Comparison of ENCODE assay signal across 25 mouse cellular contexts in the genomic region with DNA sequence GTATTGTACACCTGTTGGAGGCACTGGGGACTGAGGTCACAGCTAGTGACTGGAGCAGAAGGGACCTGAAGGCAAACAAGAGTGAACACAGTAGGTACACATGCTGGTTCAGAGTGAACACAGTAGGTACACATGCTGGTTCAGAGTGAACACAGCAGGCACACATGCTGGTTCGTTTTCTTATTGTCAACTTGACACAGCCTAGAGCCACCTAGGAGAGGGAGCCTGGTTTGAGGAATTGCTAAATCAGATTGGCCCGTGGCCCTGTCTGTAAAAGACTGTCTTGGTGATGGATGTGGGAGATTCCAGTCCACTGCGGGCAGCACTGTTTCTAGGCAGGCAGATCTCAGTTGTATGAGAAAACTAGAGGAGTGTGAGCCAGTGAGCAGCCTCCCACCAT. TPM values are rescaled to one million over a fixed set of nuclear protein-coding genes. Genes with fewer than 3 reads are reported as not detected.
DNase-seq lines count a peak whose midpoint lies in the region; ATAC-seq and TF ChIP-seq lines count a peak whose summit lies in the region.
"Had no signal": no experiment of that assay in that cellular context is flagged by ENCODE, and none has a peak within 500 bp of the region (broad histone marks: within the 10 kb centered on the region; RNA-seq: fewer than 3 reads in every experiment).

No protein-coding gene starts in this region.

- peak; percentile 50 for DNase-seq in gastrocnemius, adult 2 months
- no peak for DNase-seq in gastrocnemius, adult 18-20 months (ENCODE audit: low spot score)
- no peak for DNase-seq in stomach, postnatal 0 days (ENCODE audit: low spot score)
- DNase-seq in liver, embryonic 11.5 days (ENCODE audit: low spot score), result no peak
- DNase-seq in T-cell, adult 2 months (ENCODE audit: low spot score), result no peak
- DNase-seq: adrenal gland, postnatal 10 days; B cell, adult 2 months; cerebellum, adult 11 months; cerebellum, postnatal 14 days; embryo, embryonic 11 days; kidney, adult 2 months; kidney, postnatal 14 days; layer of hippocampus, postnatal 36 days; lung, postnatal 4 days; right cerebral cortex, adult 18-20 months; thymus, postnatal 25 days had no signal

- H3K4me1 ChIP-seq in stomach, embryonic 16.5 days (ENCODE audit: control insufficient read depth, insufficient read depth, low read length), result 0 out of 2 replicates have a peak, but pooled peaks cover 4% of the 10 kb centered on the region
- no peaks in the 10 kb centered on the region for H3K4me1 ChIP-seq in stomach, postnatal 0 days (replicated peaks; ENCODE audit: control insufficient read depth, insufficient read depth)
- peaks cover 59% of the 10 kb centered on the region for H3K4me1 ChIP-seq in liver, embryonic 11.5 days (replicated peaks; ENCODE audit: control insufficient read depth, insufficient read depth, low read length)
- H3K4me1 ChIP-seq in small intestine, adult 2 months (ENCODE audit: control insufficient read depth, insufficient read depth, insufficient read length, low read length), result peaks cover 28% of the 10 kb centered on the region
- H3K4me1 ChIP-seq in kidney, embryonic 14.5 days (ENCODE audit: control insufficient read depth, insufficient read depth, low read length), result no peaks in the 10 kb centered on the region; the same call in 1 of the 2 replicates
- H3K4me1 ChIP-seq: limb, embryonic 15.5 days had no signal

- no peak overlapping the region for H3K4me2 ChIP-seq in stomach, embryonic 16.5 days (ENCODE audit: low read depth, low read length)
- no peak overlapping the region for H3K4me2 ChIP-seq in stomach, postnatal 0 days (replicated peaks; ENCODE audit: low read depth)
- peak overlapping the region; percentile 61 for H3K4me2 ChIP-seq in liver, embryonic 11.5 days
- no peak overlapping the region for H3K4me2 ChIP-seq in kidney, embryonic 14.5 days (replicated peaks; ENCODE audit: low read depth, low read length)
- H3K4me2 ChIP-seq: forebrain, embryonic 15.5 days; limb, embryonic 15.5 days had no signal

- H3K27ac ChIP-seq in gastrocnemius, adult 2 months, result peak overlapping the region; percentile 94
- peak overlapping the region; percentile 71; the same call in 1 of the 2 replicates for H3K27ac ChIP-seq in stomach, embryonic 16.5 days (ENCODE audit: low read length)
- H3K27ac ChIP-seq in stomach, postnatal 0 days (replicated peaks), result no peak overlapping the region
- peak overlapping the region; percentile 92 for H3K27ac ChIP-seq in liver, embryonic 11.5 days (ENCODE audit: low read depth, low read length)
- H3K27ac ChIP-seq in small intestine, adult 2 months (ENCODE audit: insufficient read depth, low read depth, low read length), result peak overlapping the region; percentile 30; the same call in 1 of the 2 replicates
- no peak overlapping the region for H3K27ac ChIP-seq in kidney, embryonic 14.5 days (ENCODE audit: low read depth, low read length)
- H3K27ac ChIP-seq: forebrain, embryonic 15.5 days; hindbrain, postnatal 0 days; layer of hippocampus, adult 2 months; limb, embryonic 15.5 days had no signal

- ATAC-seq in stomach, embryonic 16.5 days (ENCODE audit: insufficient read depth, low FRiP score), result no peak
- ATAC-seq in stomach, postnatal 0 days (ENCODE audit: low FRiP score, low TSS enrichment), result no peak
- ATAC-seq in liver, embryonic 11.5 days (replicated peaks; ENCODE audit: low FRiP score), result no peak
- no peak for ATAC-seq in kidney, embryonic 14.5 days (ENCODE audit: low FRiP score, low TSS enrichment)
- ATAC-seq: activated CD4-positive, CD25-positive, alpha-beta regulatory T cell, adult 4 months; forebrain, embryonic 15.5 days; hindbrain, postnatal 0 days; Patski had no signal

- H3K4me3 ChIP-seq in gastrocnemius, adult 2 months, result no peak overlapping the region
- no peak overlapping the region for H3K4me3 ChIP-seq in stomach, embryonic 16.5 days (replicated peaks; ENCODE audit: low read length)
- H3K4me3 ChIP-seq in stomach, postnatal 0 days (ENCODE audit: low read depth, low read length), result no peak overlapping the region
- no peak overlapping the region for H3K4me3 ChIP-seq in liver, embryonic 11.5 days (ENCODE audit: low read depth, low read length)
- H3K4me3 ChIP-seq in small intestine, adult 2 months (ENCODE audit: low read depth, low read length), result no peak overlapping the region
- H3K4me3 ChIP-seq in kidney, embryonic 14.5 days (ENCODE audit: low read length), result no peak overlapping the region
- H3K4me3 ChIP-seq: forebrain, embryonic 15.5 days; layer of hippocampus, adult 2 months; limb, embryonic 15.5 days had no signal

- no peak overlapping the region for H3K9ac ChIP-seq in stomach, embryonic 16.5 days (ENCODE audit: low read length)
- no peak overlapping the region for H3K9ac ChIP-seq in stomach, postnatal 0 days (ENCODE audit: low read length)
- H3K9ac ChIP-seq in liver, embryonic 11.5 days (ENCODE audit: low read depth, low read length), result peak overlapping the region; percentile 44
- H3K9ac ChIP-seq in kidney, embryonic 14.5 days (ENCODE audit: low read depth, low read length), result no peak overlapping the region
- H3K9ac ChIP-seq: forebrain, embryonic 15.5 days; limb, embryonic 15.5 days had no signal

- no peak for TF ChIP-seq CTCF in gastrocnemius, adult 2 months (IDR thresholded peaks at IDR 0.05)
- no peak for TF ChIP-seq CTCF in stomach, postnatal 0 days (IDR thresholded peaks at IDR 0.05; ENCODE audit: low read depth)
- TF ChIP-seq CTCF in small intestine, adult 2 months (IDR thresholded peaks at IDR 0.05; ENCODE audit: extremely low read depth, insufficient read length, insufficient replicate concordance, low read depth, low read length), result no peak

- no peaks in the 10 kb centered on the region for H3K27me3 ChIP-seq in stomach, embryonic 16.5 days (ENCODE audit: control insufficient read depth, insufficient read depth, low read length)
- H3K27me3 ChIP-seq in stomach, postnatal 0 days (ENCODE audit: control insufficient read depth, insufficient read depth, low read length), result no peaks in the 10 kb centered on the region
- H3K27me3 ChIP-seq in liver, embryonic 11.5 days (replicated peaks; ENCODE audit: control insufficient read depth, insufficient read depth, low read length), result no peaks in the 10 kb centered on the region
- H3K27me3 ChIP-seq in small intestine, adult 2 months (ENCODE audit: control insufficient read depth, insufficient read depth, low read length), result no peaks in the 10 kb centered on the region
- H3K27me3 ChIP-seq in kidney, embryonic 14.5 days (ENCODE audit: control insufficient read depth, insufficient read depth, low read length), result no peaks in the 10 kb centered on the region
- H3K27me3 ChIP-seq: forebrain, embryonic 15.5 days; limb, embryonic 15.5 days; Patski had no signal

- intact Hi-C loops in gastrocnemius, adult 2 months (cut with DNase I), result loop anchor here (5.0 kb wide), 1 partner anchor 1054 kb away; no protein-coding TSS in a partner anchor

- no peaks in the 10 kb centered on the region for H3K9me3 ChIP-seq in stomach, embryonic 16.5 days (replicated peaks; ENCODE audit: control insufficient read depth, low read length)
- H3K9me3 ChIP-seq in stomach, postnatal 0 days (ENCODE audit: control insufficient read depth, low read length), result no peaks in the 10 kb centered on the region
- H3K9me3 ChIP-seq in liver, embryonic 11.5 days (ENCODE audit: control insufficient read depth, low read length), result no peaks in the 10 kb centered on the region
- no peaks in the 10 kb centered on the region for H3K9me3 ChIP-seq in kidney, embryonic 14.5 days (ENCODE audit: control insufficient read depth, low read length)
- H3K9me3 ChIP-seq: forebrain, embryonic 15.5 days; limb, embryonic 15.5 days had no signal

- no peak for TF ChIP-seq EP300 in stomach, postnatal 0 days (optimal IDR thresholded peaks at IDR 0.05)

- 66% methylated on average over 3 of the region's 3 CpGs for WGBS in stomach, embryonic 16.5 days
- 53% methylated on average over 3 of the region's 3 CpGs for WGBS in stomach, postnatal 0 days
- 58% methylated on average over 3 of the region's 3 CpGs for WGBS in liver, embryonic 11.5 days
- 55% methylated on average over 3 of the region's 3 CpGs for WGBS in small intestine, adult 2 months
- WGBS in kidney, embryonic 14.5 days, result 76% methylated on average over 3 of the region's 3 CpGs

- no peak for TF ChIP-seq POLR2A in small intestine, adult 2 months (IDR thresholded peaks at IDR 0.05; ENCODE audit: low read depth, low read length)

- no peaks in the 10 kb centered on the region for H3K36me3 ChIP-seq in stomach, embryonic 16.5 days (ENCODE audit: control insufficient read depth, insufficient read depth, low read length)
- H3K36me3 ChIP-seq in stomach, postnatal 0 days (ENCODE audit: control insufficient read depth, insufficient read depth, low read length), result no peaks in the 10 kb centered on the region
- no peaks in the 10 kb centered on the region for H3K36me3 ChIP-seq in liver, embryonic 11.5 days (ENCODE audit: control insufficient read depth, insufficient read depth, low read length)
- no peaks in the 10 kb centered on the region for H3K36me3 ChIP-seq in small intestine, adult 2 months (ENCODE audit: control insufficient read depth, insufficient read depth, low read length)
- H3K36me3 ChIP-seq in kidney, embryonic 14.5 days (ENCODE audit: control insufficient read depth, insufficient read depth, low read length), result no peaks in the 10 kb centered on the region
- H3K36me3 ChIP-seq: forebrain, embryonic 15.5 days; limb, embryonic 15.5 days had no signal

RNA-seq across cellular contexts. Expression of a gene that starts 25.0 kb away (rescaled TPM):
- total RNA-seq in gastrocnemius, adult 2 months (2021), result 10 to 100 TPM; 24.2 to 38.4 TPM
- total RNA-seq in gastrocnemius, adult 18-20 months (2021), result 10 to 100 TPM; 36.8 to 37.2 TPM
- 7.6 and 10.2 TPM in 2 replicates for polyA plus RNA-seq in stomach, embryonic 16.5 days (2015; fragmentation: Nextera tagmentation; extraction: Ambion mirVana)
- polyA plus RNA-seq in stomach, postnatal 0 days (2015; fragmentation: Nextera tagmentation; extraction: Ambion mirVana), result 11.8 and 13.2 TPM in 2 replicates
- polyA plus RNA-seq in liver, embryonic 11.5 days (2014; fragmentation: Nextera tagmentation; extraction: Ambion mirVana), result 5.9 and 6.1 TPM in 2 replicates
- 5.6 and 8.2 TPM in 2 replicates for polyA plus RNA-seq in small intestine, adult 2 months (2012; rRNA removed)
- polyA plus RNA-seq in kidney, embryonic 14.5 days (2014; fragmentation: Nextera tagmentation; extraction: Ambion mirVana), result 3.3 and 4.2 TPM in 2 replicates

RNA-seq across cellular contexts. Expression of a gene that starts 56.6 kb away (rescaled TPM):
- total RNA-seq in gastrocnemius, adult 2 months (2021), result 10 to 100 TPM; 43.7 to 52.9 TPM
- 10 to 100 TPM; 49.7 to 53.9 TPM for total RNA-seq in gastrocnemius, adult 18-20 months (2021)
- 144 and 158 TPM in 2 replicates for polyA plus RNA-seq in stomach, embryonic 16.5 days (2015; fragmentation: Nextera tagmentation; extraction: Ambion mirVana)
- 131 and 138 TPM in 2 replicates for polyA plus RNA-seq in stomach, postnatal 0 days (2015; fragmentation: Nextera tagmentation; extraction: Ambion mirVana)
- 256 and 260 TPM in 2 replicates for polyA plus RNA-seq in liver, embryonic 11.5 days (2014; fragmentation: Nextera tagmentation; extraction: Ambion mirVana)
- polyA plus RNA-seq in small intestine, adult 2 months (2012; rRNA removed), result 5.1 and 5.3 TPM in 2 replicates
- polyA plus RNA-seq in kidney, embryonic 14.5 days (2014; fragmentation: Nextera tagmentation; extraction: Ambion mirVana), result 164 and 171 TPM in 2 replicates

RNA-seq across cellular contexts. Expression of a gene that starts 56.6 kb away (rescaled TPM):
- total RNA-seq in gastrocnemius, adult 2 months (2021), result 10 to 100 TPM; 10.9 to 16.0 TPM
- total RNA-seq in gastrocnemius, adult 18-20 months (2021), result 10 to 100 TPM; 10.7 to 13.3 TPM
- polyA plus RNA-seq in stomach, embryonic 16.5 days (2015; fragmentation: Nextera tagmentation; extraction: Ambion mirVana), result 121 and 122 TPM in 2 replicates
- 77.5 and 77.6 TPM in 2 replicates for polyA plus RNA-seq in stomach, postnatal 0 days (2015; fragmentation: Nextera tagmentation; extraction: Ambion mirVana)
- polyA plus RNA-seq in liver, embryonic 11.5 days (2014; fragmentation: Nextera tagmentation; extraction: Ambion mirVana), result 129 and 139 TPM in 2 replicates
- 15.1 and 32.2 TPM in 2 replicates for polyA plus RNA-seq in small intestine, adult 2 months (2012; rRNA removed)
- 90.1 and 130 TPM in 2 replicates for polyA plus RNA-seq in kidney, embryonic 14.5 days (2014; fragmentation: Nextera tagmentation; extraction: Ambion mirVana)

Comparison
In these comparisons a context has a peak if more than half of its experiments do, and no peak if none do; other contexts are left out.
1. H3K27ac ChIP-seq: peak in gastrocnemius, adult 2 months (single experiment), stomach, embryonic 16.5 days (single experiment), liver, embryonic 11.5 days (single experiment) and small intestine, adult 2 months (single experiment); none in stomach, postnatal 0 days (single experiment) and kidney, embryonic 14.5 days (single experiment).
2. RNA of a gene that starts 56.6 kb away (polyA plus RNA-seq): 256 to 260 TPM in liver, embryonic 11.5 days, 164 to 171 TPM in kidney, embryonic 14.5 days, 144 to 158 TPM in stomach, embryonic 16.5 days and 131 to 138 TPM in stomach, postnatal 0 days; 5.1 to 5.3 TPM in small intestine, adult 2 months; every median in the first group is over 10 times any median in the second.